13 mouse cellular contexts compared by ENCODE assay signal in genomic region chr15:87345826-87346225, GRCm38 (mm10).
A peak's percentile ranks its signal among the peaks of the same experiment; 100 is the strongest.
DNase-seq lines count a peak whose midpoint lies in the region; ATAC-seq and TF ChIP-seq lines count a peak whose summit lies in the region.
"Had no signal": no experiment of that assay in that cellular context is flagged by ENCODE, and none has a peak within 500 bp of the region (broad histone marks: within the 10 kb centered on the region; RNA-seq: fewer than 3 reads in every experiment).

No protein-coding gene starts in this region.

- DNase-seq in hindbrain, embryonic 14.5 days (ENCODE audit: low spot score) = peak; percentile 41
- peak; percentile 94 for DNase-seq in left cerebral cortex, postnatal 4 days
- no peak for DNase-seq in left cerebral cortex, postnatal 10 days (ENCODE audit: extremely low spot score in 1 of 2, low spot score in 2 of 2)
- peak; percentile 76 for DNase-seq in brain, embryonic 14.5 days (ENCODE audit: low read depth)
- peak; percentile 59 for DNase-seq in cerebellum, adult 9-11 months
- no peak for DNase-seq in gastrocnemius, adult 18-20 months (ENCODE audit: low spot score)
- DNase-seq: adrenal gland, postnatal 36 days had no signal

- no peaks in the 10 kb centered on the region for H3K27me3 ChIP-seq in hindbrain, embryonic 14.5 days (ENCODE audit: control insufficient read depth, insufficient read depth, low read length)
- H3K27me3 ChIP-seq in hindbrain, embryonic 13.5 days = no peaks in the 10 kb centered on the region
- H3K27me3 ChIP-seq: heart, embryonic 13.5 days; limb, embryonic 13.5 days had no signal

- no peak for ATAC-seq in hindbrain, embryonic 14.5 days (ENCODE audit: low FRiP score)
- ATAC-seq in hindbrain, embryonic 13.5 days (ENCODE audit: low FRiP score) = no peak
- ATAC-seq in megakaryocyte progenitor cell, adult 5-6 weeks (replicated peaks; ENCODE audit: poor library complexity) = no peak
- ATAC-seq: CD4-positive, CD25-positive, alpha-beta regulatory T cell, adult 4 months had no signal

- 51% methylated on average over 3 of the region's 3 CpGs for WGBS in hindbrain, embryonic 14.5 days
- 64% methylated on average over 3 of the region's 3 CpGs for WGBS in hindbrain, embryonic 13.5 days

- H3K36me3 ChIP-seq in hindbrain, embryonic 14.5 days (replicated peaks; ENCODE audit: control insufficient read depth, insufficient read depth) = no peaks in the 10 kb centered on the region
- no peaks in the 10 kb centered on the region for H3K36me3 ChIP-seq in hindbrain, embryonic 13.5 days
- H3K36me3 ChIP-seq: heart, embryonic 13.5 days; limb, embryonic 13.5 days; midbrain, embryonic 10.5 days had no signal

- TF ChIP-seq CTCF in brain, embryonic 14.5 days (IDR thresholded peaks at IDR 0.05; ENCODE audit: borderline replicate concordance, extremely low read depth, insufficient read depth, insufficient read length) = no peak

- no peak overlapping the region for H3K4me2 ChIP-seq in hindbrain, embryonic 14.5 days (replicated peaks)
- H3K4me2 ChIP-seq in hindbrain, embryonic 13.5 days = no peak overlapping the region
- H3K4me2 ChIP-seq: heart, embryonic 13.5 days; limb, embryonic 13.5 days had no signal

- no peak overlapping the region for H3K9ac ChIP-seq in hindbrain, embryonic 14.5 days
- no peak overlapping the region for H3K9ac ChIP-seq in hindbrain, embryonic 13.5 days
- H3K9ac ChIP-seq: heart, embryonic 13.5 days; limb, embryonic 13.5 days had no signal

- no peak for TF ChIP-seq POLR2A in brain, embryonic 14.5 days (IDR thresholded peaks at IDR 0.05; ENCODE audit: borderline replicate concordance, extremely low read depth, insufficient read depth, insufficient read length, poor library complexity, severe bottlenecking)

- H3K4me3 ChIP-seq in hindbrain, embryonic 14.5 days (replicated peaks; ENCODE audit: low read length) = no peak overlapping the region
- H3K4me3 ChIP-seq in hindbrain, embryonic 13.5 days = no peak overlapping the region
- H3K4me3 ChIP-seq: heart, embryonic 13.5 days; limb, embryonic 13.5 days; midbrain, embryonic 10.5 days had no signal

- no peak overlapping the region for H3K27ac ChIP-seq in hindbrain, embryonic 14.5 days
- no peak overlapping the region for H3K27ac ChIP-seq in hindbrain, embryonic 13.5 days
- H3K27ac ChIP-seq: heart, embryonic 13.5 days; limb, embryonic 13.5 days; midbrain, embryonic 10.5 days had no signal

- no peaks in the 10 kb centered on the region; the same call in 1 of the 2 replicates for H3K4me1 ChIP-seq in hindbrain, embryonic 14.5 days (replicated peaks; ENCODE audit: control insufficient read depth, insufficient read depth, low read length)
- H3K4me1 ChIP-seq in hindbrain, embryonic 13.5 days (replicated peaks) = peaks cover 14% of the 10 kb centered on the region
- H3K4me1 ChIP-seq: heart, embryonic 13.5 days had no signal

- intact Hi-C loops in left cerebral cortex, postnatal 4 days (cut with DNase I) = no loop called here
- intact Hi-C loops in left cerebral cortex, postnatal 10 days (cut with DNase I) = no loop called here

- H3K9me3 ChIP-seq in hindbrain, embryonic 14.5 days (ENCODE audit: control insufficient read depth, low read length) = no peaks in the 10 kb centered on the region
- no peaks in the 10 kb centered on the region for H3K9me3 ChIP-seq in hindbrain, embryonic 13.5 days
- H3K9me3 ChIP-seq: limb, embryonic 13.5 days; midbrain, embryonic 10.5 days had no signal

Comparison
In these comparisons a context has a peak if more than half of its experiments do, and no peak if none do; other contexts are left out.
1. DNase-seq: peak in hindbrain, embryonic 14.5 days (single experiment), left cerebral cortex, postnatal 4 days (single experiment), brain, embryonic 14.5 days (single experiment) and cerebellum, adult 9-11 months (single experiment); none in left cerebral cortex, postnatal 10 days (0 of 2) and gastrocnemius, adult 18-20 months (single experiment).